Comparison of ENCODE assay signal across 8 mouse cellular contexts in genomic region chr17:36023710-36024654, GRCm38 (mm10). TPM values are rescaled to one million over a fixed set of nuclear protein-coding genes. Genes with fewer than 3 reads are reported as not detected.
DNase-seq lines count a peak whose midpoint lies in the region; ATAC-seq lines count a peak whose summit lies in the region.

No protein-coding gene starts in this region.

- WGBS in hindbrain, embryonic 12.5 days, result 65% methylated on average over 9 of the region's 9 CpGs
- 66% methylated on average over 9 of the region's 9 CpGs for WGBS in hindbrain, embryonic 14.5 days
- WGBS in liver, embryonic 16.5 days (ENCODE audit: insufficient replicate concordance), result 48% methylated on average over 9 of the region's 9 CpGs

- H3K4me3 ChIP-seq in hindbrain, embryonic 12.5 days, result no peak overlapping the region
- H3K4me3 ChIP-seq in hindbrain, embryonic 14.5 days (replicated peaks; ENCODE audit: low read length), result no peak overlapping the region
- H3K4me3 ChIP-seq in liver, embryonic 16.5 days (ENCODE audit: low read depth, low read length), result peak overlapping the region; percentile 20

- H3K4me2 ChIP-seq in hindbrain, embryonic 12.5 days (replicated peaks), result 0 out of 2 replicates have a peak overlapping the region, but pooled peaks have one; percentile 11
- no peak overlapping the region for H3K4me2 ChIP-seq in hindbrain, embryonic 14.5 days (replicated peaks)
- peak overlapping the region; percentile 46 for H3K4me2 ChIP-seq in liver, embryonic 16.5 days (ENCODE audit: low read depth, low read length)

- H3K27me3 ChIP-seq in hindbrain, embryonic 12.5 days, result no peaks in the 10 kb centered on the region
- H3K27me3 ChIP-seq in hindbrain, embryonic 14.5 days (ENCODE audit: control insufficient read depth, insufficient read depth, low read length), result no peaks in the 10 kb centered on the region
- H3K27me3 ChIP-seq in liver, embryonic 16.5 days (ENCODE audit: control insufficient read depth, insufficient read depth, low read depth, low read length), result no peaks in the 10 kb centered on the region

- no peak for DNase-seq in hindbrain, embryonic 14.5 days (ENCODE audit: low spot score)
- peak; percentile 28 for DNase-seq in R1 (ENCODE audit: low read depth, low spot score)
- peak; percentile 39 to 54 for DNase-seq in heart, postnatal 36 days
- peak; percentile 55 for DNase-seq in thymus, postnatal 25 days
- DNase-seq in left cerebral cortex, adult 8-10 months (ENCODE audit: low spot score in 2 of 2), result no peak
- no peak for DNase-seq in cerebellum, adult 9-11 months

- H3K27ac ChIP-seq in hindbrain, embryonic 12.5 days, result no peak overlapping the region; the same call in 1 of the 2 replicates
- no peak overlapping the region for H3K27ac ChIP-seq in hindbrain, embryonic 14.5 days
- peak overlapping the region; percentile 66 for H3K27ac ChIP-seq in liver, embryonic 16.5 days (ENCODE audit: low read length)

- H3K4me1 ChIP-seq in hindbrain, embryonic 12.5 days, result peaks cover 9% of the 10 kb centered on the region
- H3K4me1 ChIP-seq in hindbrain, embryonic 14.5 days (replicated peaks; ENCODE audit: control insufficient read depth, insufficient read depth, low read length), result no peaks in the 10 kb centered on the region
- H3K4me1 ChIP-seq in liver, embryonic 16.5 days (ENCODE audit: control insufficient read depth, low read depth, low read length), result peaks cover 47% of the 10 kb centered on the region

- H3K36me3 ChIP-seq in hindbrain, embryonic 12.5 days, result no peaks in the 10 kb centered on the region
- no peaks in the 10 kb centered on the region for H3K36me3 ChIP-seq in hindbrain, embryonic 14.5 days (replicated peaks; ENCODE audit: control insufficient read depth, insufficient read depth)
- H3K36me3 ChIP-seq in liver, embryonic 16.5 days (ENCODE audit: control insufficient read depth, insufficient read depth), result no peaks in the 10 kb centered on the region

- no peaks in the 10 kb centered on the region for H3K9me3 ChIP-seq in hindbrain, embryonic 12.5 days (replicated peaks)
- no peaks in the 10 kb centered on the region for H3K9me3 ChIP-seq in hindbrain, embryonic 14.5 days (ENCODE audit: control insufficient read depth, low read length)
- H3K9me3 ChIP-seq in liver, embryonic 16.5 days (replicated peaks; ENCODE audit: control insufficient read depth, low read length), result no peaks in the 10 kb centered on the region

- intact Hi-C loops in heart, postnatal 36 days (cut with DNase I), result no loop called here

- no peak for ATAC-seq in hindbrain, embryonic 12.5 days (ENCODE audit: low FRiP score)
- no peak for ATAC-seq in hindbrain, embryonic 14.5 days (ENCODE audit: low FRiP score)
- ATAC-seq in liver, embryonic 16.5 days (ENCODE audit: low read depth), result peak; percentile 45

- H3K9ac ChIP-seq in hindbrain, embryonic 12.5 days, result no peak overlapping the region
- no peak overlapping the region for H3K9ac ChIP-seq in hindbrain, embryonic 14.5 days
- peak overlapping the region; percentile 2; the same call in 1 of the 2 replicates for H3K9ac ChIP-seq in liver, embryonic 16.5 days (ENCODE audit: low read depth, low read length)

RNA-seq across cellular contexts. Expression of gene H2-T24, which starts 3.6 kb away (rescaled TPM):
- polyA plus RNA-seq in hindbrain, embryonic 12.5 days (2016; fragmentation: Nextera tagmentation; extraction: Ambion mirVana), result 5.5 and 5.6 TPM in 2 replicates
- 9.1 and 11.7 TPM in 2 replicates for polyA plus RNA-seq in hindbrain, embryonic 14.5 days (2014; fragmentation: Nextera tagmentation; extraction: Ambion mirVana)
- total RNA-seq in heart, postnatal 36 days (2021), result 10 to 100 TPM in 1 of 2 experiments, 1 to 10 TPM in 1; 6.5 to 14.0 TPM
- polyA plus RNA-seq in liver, embryonic 16.5 days (2015; fragmentation: Nextera tagmentation; extraction: Ambion mirVana), result 6.6 and 7.9 TPM in 2 replicates
- total RNA-seq in left cerebral cortex, adult 8-10 months (2022), result 1 to 10 TPM; 1.1 to 3.3 (median 1.6) TPM

RNA-seq across cellular contexts. Expression of gene H2-T23, which starts 8.7 kb away (rescaled TPM):
- 4.5 and 5.1 TPM in 2 replicates for polyA plus RNA-seq in hindbrain, embryonic 12.5 days (2016; fragmentation: Nextera tagmentation; extraction: Ambion mirVana)
- polyA plus RNA-seq in hindbrain, embryonic 14.5 days (2014; fragmentation: Nextera tagmentation; extraction: Ambion mirVana), result 3.0 and 4.1 TPM in 2 replicates
- total RNA-seq in heart, postnatal 36 days (2021), result 10 to 100 TPM; 23.7 to 38.9 TPM
- 69.6 and 73.5 TPM in 2 replicates for polyA plus RNA-seq in liver, embryonic 16.5 days (2015; fragmentation: Nextera tagmentation; extraction: Ambion mirVana)
- total RNA-seq in left cerebral cortex, adult 8-10 months (2022), result 10 to 100 TPM; 15.9 to 25.5 (median 21.3) TPM

RNA-seq across cellular contexts. Expression of gene H2-T22, which starts 18.6 kb away (rescaled TPM):
- polyA plus RNA-seq in hindbrain, embryonic 12.5 days (2016; fragmentation: Nextera tagmentation; extraction: Ambion mirVana), result 7.8 and 9.2 TPM in 2 replicates
- polyA plus RNA-seq in hindbrain, embryonic 14.5 days (2014; fragmentation: Nextera tagmentation; extraction: Ambion mirVana), result 7.2 and 8.0 TPM in 2 replicates
- total RNA-seq in heart, postnatal 36 days (2021), result 1 to 10 TPM; 9.5 to 10.0 TPM
- 11.3 and 13.4 TPM in 2 replicates for polyA plus RNA-seq in liver, embryonic 16.5 days (2015; fragmentation: Nextera tagmentation; extraction: Ambion mirVana)
- total RNA-seq in left cerebral cortex, adult 8-10 months (2022), result 10 to 100 TPM; 17.7 to 21.2 (median 18.6) TPM

RNA-seq across cellular contexts. Expression of gene Gm6034, which starts 18.8 kb away (rescaled TPM):
- not detected in 2 replicates for polyA plus RNA-seq in hindbrain, embryonic 12.5 days (2016; fragmentation: Nextera tagmentation; extraction: Ambion mirVana)
- not detected in 2 replicates for polyA plus RNA-seq in hindbrain, embryonic 14.5 days (2014; fragmentation: Nextera tagmentation; extraction: Ambion mirVana)
- total RNA-seq in heart, postnatal 36 days (2021), result not detected
- polyA plus RNA-seq in liver, embryonic 16.5 days (2015; fragmentation: Nextera tagmentation; extraction: Ambion mirVana), result not detected in 2 replicates
- not detected for total RNA-seq in left cerebral cortex, adult 8-10 months (2022)

RNA-seq across cellular contexts. Expression of gene Gm11127, which starts 34.2 kb away (rescaled TPM):
- not detected in 2 replicates for polyA plus RNA-seq in hindbrain, embryonic 12.5 days (2016; fragmentation: Nextera tagmentation; extraction: Ambion mirVana)
- 0.25 TPM in 1 of 2 replicates, not detected in the other for polyA plus RNA-seq in hindbrain, embryonic 14.5 days (2014; fragmentation: Nextera tagmentation; extraction: Ambion mirVana)
- 1 to 10 TPM; 3.4 to 4.3 TPM for total RNA-seq in heart, postnatal 36 days (2021)
- 0.20 TPM in 1 of 2 replicates, not detected in the other for polyA plus RNA-seq in liver, embryonic 16.5 days (2015; fragmentation: Nextera tagmentation; extraction: Ambion mirVana)
- 1 to 10 TPM in 3 of 4 experiments, under 1 TPM in 1; 0.72 to 3.4 (median 2.0) TPM for total RNA-seq in left cerebral cortex, adult 8-10 months (2022)

Comparison
In these comparisons a context has a peak if more than half of its experiments do, and no peak if none do; other contexts are left out.
1. DNase-seq: peak in R1 (single experiment), heart, postnatal 36 days (2 of 2) and thymus, postnatal 25 days (single experiment); none in hindbrain, embryonic 14.5 days (single experiment), left cerebral cortex, adult 8-10 months (0 of 2) and cerebellum, adult 9-11 months (single experiment).
2. RNA of gene H2-T23, which starts 8.7 kb away (polyA plus RNA-seq): 69.6 to 73.5 TPM in liver, embryonic 16.5 days; 4.5 to 5.1 TPM in hindbrain, embryonic 12.5 days and 3.0 to 4.1 TPM in hindbrain, embryonic 14.5 days; every median in the first group is over 10 times any median in the second.